Mouse (Mus musculus): ENCODE results near the gene Aldh1l2. TPM values are rescaled to one million over a fixed set of nuclear protein-coding genes. Genes with fewer than 3 reads are reported as not detected.
A peak's percentile ranks its signal among the peaks of the same experiment; 100 is the strongest.
"Not testable (repeated sequence)": the region's sequence is repeated elsewhere in the genome, so short reads cannot be mapped to it uniquely, and the experiment has no call there.

The Aldh1l2 gene
- 0.74 and 0.90 TPM in 2 replicates for total RNA-seq (2021)
- long read RNA-seq, experiment 1, result 0 reads
- long read RNA-seq, experiment 2, full-length matches to known transcripts, result 2 of 2 reads
- long read RNA-seq, experiment 2, partial matches to known transcripts, result 0 of 2 reads
- long read RNA-seq, experiment 2, other reads (novel, unspliced or antisense), result 0 of 2 reads

GRCm38 (mm10) chr10:83533910-83534283 lies at the start of gene Aldh1l2:
Gene Aldh1l2, minus strand, starts transcription at chr10:83534140.
- DNase-seq, result peak; percentile 89

- no peak for DNase-seq
These were observed 31.8 kb upstream of the Aldh1l2 start for GRCm38 (mm10) chr10:83565449-83566441.

- DNase-seq, result no peak
These were observed 29.1 kb upstream of the Aldh1l2 start for GRCm38 (mm10) chr10:83563005-83563404.

- DNase-seq, result no peak
These were observed 11.4 kb upstream of the Aldh1l2 start for GRCm38 (mm10) chr10:83545341-83545740.

GRCm38 (mm10) chr10:83544103-83544479 lies 10.2 kb upstream of the Aldh1l2 start:
- DNase-seq, result peak; percentile 81

- DNase-seq, result peak; percentile 98
These were observed 9.6 kb upstream of the Aldh1l2 start, which contains the start of gene Washc4 for GRCm38 (mm10) chr10:83543439-83544102. Gene Washc4, plus strand, starts transcription at chr10:83543752.

GRCm38 (mm10) chr10:83542241-83542640 lies 8.3 kb upstream of the Aldh1l2 start:
- no peak for DNase-seq

GRCm38 (mm10) chr10:83540092-83540491 lies 6.2 kb upstream of the Aldh1l2 start:
- DNase-seq, result no peak

- DNase-seq, result no peak
These were observed 5.5 kb upstream of the Aldh1l2 start for GRCm38 (mm10) chr10:83539311-83539980.

GRCm38 (mm10) chr10:83536436-83536835 lies 2.5 kb upstream of the Aldh1l2 start:
- DNase-seq, result no peak

GRCm38 (mm10) chr10:83533258-83533909 lies 556 bp downstream of the Aldh1l2 start:
- DNase-seq, result peak; percentile 84

- DNase-seq, result no peak
These were observed 3.5 kb downstream of the Aldh1l2 start for GRCm38 (mm10) chr10:83530384-83530967.

- DNase-seq, result not testable (repeated sequence)
These were observed 9.7 kb downstream of the Aldh1l2 start for GRCm38 (mm10) chr10:83524238-83524637.

- no peak for DNase-seq
These were observed 12.9 kb downstream of the Aldh1l2 start for GRCm38 (mm10) chr10:83520990-83521389.

- DNase-seq, result no peak
These were observed 20.2 kb downstream of the Aldh1l2 start for GRCm38 (mm10) chr10:83513736-83514135.

GRCm38 (mm10) chr10:83511304-83511703 lies 22.6 kb downstream of the Aldh1l2 start:
- no peak for DNase-seq

- DNase-seq, result peak; percentile 11
These were observed 24.8 kb downstream of the Aldh1l2 start for GRCm38 (mm10) chr10:83508962-83509660.

- DNase-seq, result no peak
These were observed 36.6 kb downstream of the Aldh1l2 start for GRCm38 (mm10) chr10:83497321-83497720.

GRCm38 (mm10) chr10:83490506-83490905 lies 43.4 kb downstream of the Aldh1l2 start:
- DNase-seq, result no peak

- no peak for DNase-seq
These were observed 56.7 kb downstream of the Aldh1l2 start for GRCm38 (mm10) chr10:83477286-83477685.

- DNase-seq, result no peak
These were observed 58.7 kb downstream of the Aldh1l2 start for GRCm38 (mm10) chr10:83475226-83475625.

Data from adrenal gland, postnatal 14 days (tissue).